Mouse (Mus musculus) stomach, postnatal 0 days (tissue): ENCODE results near the gene G6pc.

ENCODE experiments used
- CTCF ChIP-seq: IDR thresholded peaks from 2 replicates; pipeline ENCODE4 v1.5.1; 2016; ENCODE audit warnings: antibody characterized with exemption, low read depth, mild to moderate bottlenecking, moderate library complexity
- EP300 ChIP-seq: optimal IDR thresholded peaks from 2 replicates; pipeline ENCODE3; 2016; ENCODE audit warnings: antibody characterized with exemption

DNA sequence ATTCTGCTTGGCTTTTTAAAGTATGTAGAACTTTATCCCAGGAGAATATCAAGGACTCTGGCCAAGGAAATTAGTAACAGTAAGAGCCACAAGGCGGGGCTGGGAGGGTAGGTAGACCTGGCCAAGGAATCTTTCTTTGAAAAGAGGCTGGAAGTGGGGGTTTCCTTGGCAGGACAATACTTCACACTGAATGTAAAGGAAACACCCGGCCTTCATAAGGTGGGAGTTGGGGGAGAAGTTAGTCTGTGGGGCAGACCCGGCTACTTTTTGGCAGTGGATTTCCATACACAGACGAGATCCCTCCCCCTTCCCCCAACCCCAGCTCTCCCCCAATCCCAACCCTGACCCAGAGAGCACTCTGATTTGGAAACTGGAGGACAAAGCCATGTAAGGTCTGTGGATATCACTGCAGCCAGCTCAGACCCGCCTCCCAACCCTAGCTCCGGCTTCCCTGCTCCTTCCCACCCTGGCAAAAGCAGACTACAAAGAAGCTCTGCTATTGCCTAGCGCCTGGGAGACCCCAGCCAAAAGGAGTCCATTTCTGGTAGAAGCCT lies 36.9 kb upstream of the G6pc start, which contains the start of gene Aoc3:
- TF ChIP-seq CTCF (peak; percentile 23), EP300 (no peak)
